Mouse (Mus musculus) liver, embryonic 13.5 days (tissue): Measurements from ENCODE around the gene Dcst2. TPM values are rescaled to one million over a fixed set of nuclear protein-coding genes. Genes with fewer than 3 reads are reported as not detected.

Experiments used
- ATAC-seq: fragments of 200-750 bp; cut with Nextera tagmentation; 2 replicates; pipeline ENCODE4 v1.8.0; 2017; ENCODE audit warnings: low read depth, mild to moderate bottlenecking, moderate number of reproducible peaks, moderate library complexity
- DNase-seq: peaks from one replicate; pipeline ENCODE4 v3.0.0; 2022
- H3K27ac ChIP-seq: fragments of 300-500 bp; sonication (generic); 2 replicates; pipeline ENCODE4 v1.5.1; 2015; ENCODE audit warnings: moderate library complexity, mild to moderate bottlenecking, inconsistent platforms
- H3K27me3 ChIP-seq: fragments of 300-500 bp; sonication (generic); 2 replicates; pipeline ENCODE4 v1.6.1; 2015; ENCODE audit warnings: mild to moderate bottlenecking, inconsistent platforms
- H3K36me3 ChIP-seq: fragments of 300-500 bp; sonication (generic); 2 replicates; pipeline ENCODE4 v1.6.1; 2015; ENCODE audit warnings: mild to moderate bottlenecking, inconsistent platforms
- H3K4me1 ChIP-seq: fragments of 300-500 bp; sonication (generic); replicated peaks from 2 replicates; pipeline ENCODE4 v1.6.1; 2015; ENCODE audit warnings: inconsistent platforms
- H3K4me2 ChIP-seq: fragments of 300-500 bp; sonication (generic); 2 replicates; pipeline ENCODE4 v1.6.1; 2015; ENCODE audit warnings: inconsistent platforms, mild to moderate bottlenecking, moderate library complexity
- H3K4me3 ChIP-seq: fragments of 300-500 bp; sonication (generic); replicated peaks from 2 replicates; pipeline ENCODE4 v1.5.1; 2015; ENCODE audit warnings: mild to moderate bottlenecking, inconsistent platforms
- H3K9ac ChIP-seq: fragments of 300-500 bp; sonication (generic); 2 replicates; pipeline ENCODE4 v1.6.1; 2015; ENCODE audit warnings: mild to moderate bottlenecking, inconsistent platforms
- H3K9me3 ChIP-seq: fragments of 300-500 bp; sonication (generic); replicated peaks from 2 replicates; pipeline ENCODE4 v1.6.1; 2016; ENCODE audit warnings: inconsistent platforms
- WGBS: fragments of 180-500 bp; shearing (Covaris S2); methylation state at CpG from one replicate; pipeline ENCODE4 v1.1.7; 2015; ENCODE audit not compliant: insufficient replicate concordance; 5-methylcytosine and 5-hydroxymethylcytosine counted together
- polyA plus RNA-seq: library from polyadenylated mRNA; unstranded; fragments of >200 nt; fragmentation: Nextera tagmentation; extraction: Ambion mirVana; gene quantifications from 2 replicates; pipeline ENCODE4 v1.2.1, GENCODE M21; 2015

Gene Dcst2
- polyA plus RNA-seq: 0.07 and 0.08 TPM in 2 replicates

DNA sequence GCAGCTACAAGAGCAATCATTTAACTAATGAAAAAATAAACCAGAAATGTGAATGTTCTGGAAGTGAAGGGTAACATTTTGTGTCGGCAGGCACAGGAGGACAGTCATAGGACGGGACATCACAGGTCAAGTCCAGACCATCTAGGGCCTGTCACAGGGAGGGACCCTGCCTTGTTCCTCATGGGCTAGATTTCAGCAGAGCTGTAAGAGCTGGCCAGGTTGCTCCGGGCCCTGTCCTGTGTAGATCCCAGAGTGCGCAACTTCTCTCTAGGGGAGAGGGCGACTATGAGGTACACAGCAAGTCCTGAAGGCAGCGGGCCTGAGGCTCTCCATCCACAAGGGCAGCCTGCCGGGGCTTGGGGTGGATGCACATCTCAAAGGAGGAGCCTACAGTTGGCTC, at the start of gene Dcst2:
TSS of gene Dcst2 (plus strand) at position 301 of the 400 bp plus-strand sequence.
- 72% methylated on average over 7 of the region's 7 CpGs for WGBS
- H3K9me3 ChIP-seq: no peaks in the 10 kb centered on the region
- H3K27ac ChIP-seq: no peak within 1 kb of the TSS
- H3K9ac ChIP-seq: no peak within 1 kb of the TSS
- peaks cover 8% of the 10 kb centered on the region; the same call in 1 of the 2 replicates for H3K27me3 ChIP-seq
- H3K4me1 ChIP-seq: no peaks in the 10 kb centered on the region
- no peak within 1 kb of the TSS for H3K4me3 ChIP-seq
- ATAC-seq: no peak
- H3K36me3 ChIP-seq: no peaks in the 10 kb centered on the region
- H3K4me2 ChIP-seq: no peak within 1 kb of the TSS
- DNase-seq: no peak

DNA sequence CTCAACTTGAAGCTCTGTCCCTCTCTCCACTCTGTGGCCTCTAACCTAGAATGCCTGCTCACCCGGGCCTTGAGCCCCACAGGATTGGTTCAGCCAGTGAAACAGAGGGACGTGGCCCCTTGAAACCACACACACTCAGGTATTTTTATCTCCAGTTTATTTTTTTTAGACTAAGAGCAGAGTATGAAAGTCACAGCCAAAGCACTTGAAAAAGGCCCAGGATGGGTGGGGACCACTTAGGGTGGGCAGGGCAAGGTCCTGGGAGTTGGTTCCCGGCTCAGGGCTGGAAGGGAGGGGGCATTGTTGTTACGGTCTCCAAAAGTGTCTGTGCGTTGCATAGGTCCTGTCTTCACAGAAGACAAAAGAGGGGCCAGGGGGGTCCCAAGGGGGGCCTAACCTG, 47.4 kb upstream of the Dcst2 start:
- H3K27me3 ChIP-seq: peaks cover 43% of the 10 kb centered on the region
- H3K4me1 ChIP-seq: peaks cover 11% of the 10 kb centered on the region
- H3K9ac ChIP-seq: no peak overlapping the region
- no peak overlapping the region for H3K27ac ChIP-seq
- no peaks in the 10 kb centered on the region for H3K9me3 ChIP-seq
- H3K36me3 ChIP-seq: no peaks in the 10 kb centered on the region
- WGBS: 63% methylated on average over 5 of the region's 5 CpGs
- no peak overlapping the region for H3K4me3 ChIP-seq
- ATAC-seq (no peak), DNase-seq (no peak)
- no peak overlapping the region for H3K4me2 ChIP-seq

DNA sequence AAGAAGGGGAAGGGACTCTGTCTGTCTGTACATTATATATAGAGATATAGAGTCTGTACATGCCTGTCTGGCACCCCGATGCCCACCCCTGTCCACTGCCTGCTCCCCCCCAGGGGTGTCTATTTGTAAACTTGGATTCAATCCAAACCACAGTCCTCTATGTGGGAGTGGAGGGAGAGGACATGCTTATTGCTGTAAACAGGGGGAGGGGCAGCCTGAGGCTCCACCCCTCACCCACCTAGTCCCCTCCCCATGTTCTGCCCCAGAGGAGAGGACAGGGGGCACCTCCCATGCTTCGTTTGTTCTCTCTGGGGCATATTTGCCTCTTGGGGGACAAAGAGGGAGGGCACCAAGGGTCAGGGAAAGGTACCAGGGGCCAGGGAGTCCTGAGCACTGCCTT, 47.0 kb upstream of the Dcst2 start:
- Histone ChIP-seq H3K4me1 (peaks cover 16% of the 10 kb centered on the region), H3K27me3 (peaks cover 47% of the 10 kb centered on the region), H3K27ac (no peak overlapping the region), H3K4me3 (no peak overlapping the region), H3K9me3 (no peaks in the 10 kb centered on the region), H3K9ac (no peak overlapping the region), H3K36me3 (no peaks in the 10 kb centered on the region), H3K4me2 (no peak overlapping the region)
- DNase-seq (no peak), ATAC-seq (0 out of 2 replicates have a peak, but pooled peaks have one; percentile 2)
- WGBS: 28% methylated on average over 2 of the region's 2 CpGs

DNA sequence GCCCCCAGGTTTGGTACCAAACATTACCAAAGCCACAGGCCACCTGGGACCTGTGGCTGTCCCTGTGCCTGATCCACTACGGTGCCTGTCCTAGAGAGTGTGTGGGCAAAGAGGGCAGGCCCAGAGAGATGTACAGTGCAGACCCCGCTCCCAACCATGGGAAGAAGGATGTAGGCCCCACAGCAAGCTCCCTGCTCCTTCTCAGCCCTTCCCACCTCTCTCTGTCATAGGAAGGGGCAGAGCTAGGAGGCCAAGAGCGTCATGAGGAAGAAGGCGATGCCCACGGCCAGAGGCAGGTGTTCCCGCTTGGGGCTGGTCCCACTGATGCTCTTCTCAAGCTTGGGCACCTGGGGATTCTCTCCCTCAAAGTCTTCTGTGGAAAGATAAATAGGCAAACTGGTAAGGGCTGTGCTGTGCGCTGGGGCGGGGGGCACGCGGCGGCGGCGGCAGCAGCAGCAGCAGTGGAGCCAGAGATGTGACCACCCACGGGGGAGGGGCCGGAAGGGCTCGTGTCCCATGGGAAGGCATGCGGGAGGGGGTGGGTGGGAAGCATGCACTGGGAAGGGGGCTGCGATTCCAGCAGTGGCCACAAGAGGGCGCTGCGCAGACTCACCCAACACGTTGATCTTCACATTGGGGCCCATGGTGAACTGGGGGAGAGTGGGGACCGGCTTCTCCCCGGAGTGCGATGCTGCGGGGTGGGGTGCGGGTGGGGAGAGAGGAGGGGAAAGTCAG, 46.4 kb upstream of the Dcst2 start:
- Histone ChIP-seq H3K36me3 (no peaks in the 10 kb centered on the region), H3K9ac (no peak overlapping the region), H3K4me3 (no peak overlapping the region), H3K4me2 (peak overlapping the region; percentile 48), H3K4me1 (peaks cover 21% of the 10 kb centered on the region), H3K9me3 (no peaks in the 10 kb centered on the region), H3K27me3 (peaks cover 53% of the 10 kb centered on the region), H3K27ac (no peak overlapping the region)
- DNase-seq: peak; percentile 44
- ATAC-seq: 0 out of 2 replicates have a peak, but pooled peaks have one; percentile 12
- 5% methylated on average over 26 of the region's 26 CpGs for WGBS

DNA sequence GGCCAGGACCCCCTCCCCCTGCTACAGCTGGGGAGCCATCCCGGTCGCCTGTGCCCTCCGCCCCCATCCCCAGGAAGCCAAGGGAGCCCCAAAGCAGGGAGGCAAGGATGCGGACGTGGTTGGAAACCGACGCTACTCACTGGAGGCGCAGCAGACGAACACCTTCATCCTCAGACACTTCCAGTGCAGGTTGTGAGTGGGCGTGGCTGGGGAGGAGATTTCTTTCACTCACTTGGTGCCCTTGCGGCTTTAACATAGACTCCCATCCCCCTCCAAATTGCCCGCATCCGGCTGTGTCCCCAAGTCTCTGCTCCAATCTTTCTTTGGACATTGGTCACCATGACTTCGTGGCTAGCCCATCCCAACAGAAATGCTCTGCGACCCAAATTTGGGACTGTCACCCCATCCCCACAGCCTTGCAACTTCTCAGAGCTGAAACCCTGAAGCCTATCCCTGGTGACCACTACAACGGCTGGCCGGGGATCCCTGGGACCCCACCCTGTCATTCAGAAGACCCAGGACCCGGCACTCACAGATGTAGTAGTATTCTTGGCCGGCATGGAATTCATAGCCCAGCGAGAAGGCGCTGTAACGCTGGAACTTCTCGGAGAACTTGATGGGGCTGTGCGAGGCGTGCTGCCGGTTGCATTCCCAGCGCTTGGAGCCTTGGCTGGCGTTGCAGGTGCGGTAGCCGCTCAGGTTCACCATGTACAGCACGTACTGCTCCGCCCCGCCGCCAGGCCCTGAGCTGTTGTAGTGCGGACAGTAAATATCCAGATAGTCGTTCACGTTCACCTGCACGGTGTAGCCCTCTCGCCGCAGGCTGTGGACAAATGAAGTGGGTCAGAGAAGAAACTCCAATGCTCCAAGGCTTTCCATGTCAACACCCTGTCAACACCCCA, 45.6 kb upstream of the Dcst2 start:
- 20% methylated on average over 40 of the region's 40 CpGs for WGBS
- Histone ChIP-seq H3K9me3 (no peaks in the 10 kb centered on the region), H3K36me3 (no peaks in the 10 kb centered on the region), H3K27me3 (peaks cover 61% of the 10 kb centered on the region), H3K9ac (no peak overlapping the region), H3K4me3 (no peak overlapping the region), H3K4me2 (peak overlapping the region; percentile 48), H3K27ac (no peak overlapping the region), H3K4me1 (peaks cover 30% of the 10 kb centered on the region)
- DNase-seq: no peak
- peak; percentile 21; the same call in 1 of the 2 replicates for ATAC-seq

DNA sequence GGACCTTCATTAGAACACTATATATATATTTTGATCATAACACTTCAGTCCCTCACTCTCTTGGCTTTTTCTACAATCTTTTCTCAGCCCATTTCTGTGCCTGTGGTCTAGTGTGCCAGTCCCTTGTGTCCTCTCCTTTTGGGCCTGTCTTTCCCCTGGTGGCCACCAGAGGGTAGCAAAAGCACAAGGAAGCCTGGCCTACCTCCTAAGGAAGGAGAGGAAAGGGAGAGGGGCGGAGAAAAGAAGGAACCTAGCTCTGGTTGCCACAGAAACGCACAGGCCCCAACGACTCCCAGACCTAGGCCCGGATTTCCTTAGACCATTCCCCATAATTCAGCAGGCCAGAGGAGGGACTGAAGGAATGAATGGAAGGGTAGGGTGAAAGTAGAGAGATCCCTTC, 44.9 kb upstream of the Dcst2 start:
- Histone ChIP-seq H3K4me1 (peaks cover 36% of the 10 kb centered on the region), H3K27ac (no peak overlapping the region), H3K9me3 (no peaks in the 10 kb centered on the region), H3K9ac (no peak overlapping the region), H3K4me3 (no peak overlapping the region), H3K36me3 (no peaks in the 10 kb centered on the region), H3K27me3 (peaks cover 68% of the 10 kb centered on the region), H3K4me2 (no peak overlapping the region)
- ATAC-seq: no peak
- DNase-seq: peak; percentile 58
- 2% methylated on average over 4 of the region's 4 CpGs for WGBS

DNA sequence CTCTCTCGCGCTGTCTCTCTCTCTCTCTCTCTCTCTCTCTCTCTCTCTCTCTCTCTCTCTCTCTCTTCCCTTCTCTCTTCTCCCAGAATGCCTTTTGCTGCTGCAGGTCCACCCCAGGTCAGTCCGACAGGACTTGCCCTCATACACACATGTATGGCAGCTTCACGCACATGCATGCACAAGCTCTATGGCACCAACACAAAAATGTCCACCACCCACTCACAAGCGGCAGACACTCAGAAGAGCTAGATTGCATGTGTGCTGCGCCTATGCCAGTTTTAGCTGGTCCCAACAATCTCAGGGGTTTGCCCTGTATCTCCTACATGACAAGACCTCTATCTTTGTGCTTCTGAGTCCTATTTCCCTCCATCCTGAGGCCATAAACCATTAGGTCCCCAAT, 44.5 kb upstream of the Dcst2 start:
- ATAC-seq: no peak

DNA sequence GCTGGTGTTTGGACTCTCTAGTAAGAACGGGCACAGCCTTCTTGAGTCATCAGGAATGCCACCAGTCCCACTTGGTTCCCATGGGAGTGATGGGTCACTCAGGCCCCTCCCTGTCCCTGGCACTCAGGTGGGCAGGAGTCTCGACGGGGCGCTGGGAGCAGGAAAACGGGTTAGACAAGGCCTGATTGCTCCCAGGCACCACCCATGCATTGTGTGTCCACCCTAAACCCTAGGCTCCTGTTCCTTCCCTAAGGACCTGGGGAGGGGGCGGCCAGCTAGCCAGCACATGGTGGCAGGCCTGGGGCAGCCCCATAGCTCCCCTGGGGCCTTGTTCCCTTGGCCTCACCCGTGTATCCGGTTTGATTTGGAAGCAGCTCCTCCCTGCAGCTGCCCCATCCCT, 43.5 kb upstream of the Dcst2 start:
- no peak overlapping the region for H3K27ac ChIP-seq
- H3K4me2 ChIP-seq: no peak overlapping the region
- no peak for ATAC-seq
- H3K27me3 ChIP-seq: peaks cover 83% of the 10 kb centered on the region
- H3K9ac ChIP-seq: no peak overlapping the region
- no peaks in the 10 kb centered on the region for H3K9me3 ChIP-seq
- H3K4me1 ChIP-seq: peaks cover 47% of the 10 kb centered on the region
- H3K4me3 ChIP-seq: no peak overlapping the region
- no peak for DNase-seq
- H3K36me3 ChIP-seq: no peaks in the 10 kb centered on the region
- 68% methylated on average over 8 of the region's 8 CpGs for WGBS

More for the DNA sequence above, 44.5 kb upstream of the Dcst2 start:
- no peak overlapping the region for H3K4me2 ChIP-seq
- peaks cover 40% of the 10 kb centered on the region for H3K4me1 ChIP-seq
- peaks cover 72% of the 10 kb centered on the region for H3K27me3 ChIP-seq
- DNase-seq: no peak
- WGBS: 63% methylated on average over 6 of the region's 6 CpGs
- H3K36me3 ChIP-seq: no peaks in the 10 kb centered on the region
- no peak overlapping the region for H3K4me3 ChIP-seq
- H3K27ac ChIP-seq: no peak overlapping the region
- no peaks in the 10 kb centered on the region for H3K9me3 ChIP-seq
- H3K9ac ChIP-seq: no peak overlapping the region

DNA sequence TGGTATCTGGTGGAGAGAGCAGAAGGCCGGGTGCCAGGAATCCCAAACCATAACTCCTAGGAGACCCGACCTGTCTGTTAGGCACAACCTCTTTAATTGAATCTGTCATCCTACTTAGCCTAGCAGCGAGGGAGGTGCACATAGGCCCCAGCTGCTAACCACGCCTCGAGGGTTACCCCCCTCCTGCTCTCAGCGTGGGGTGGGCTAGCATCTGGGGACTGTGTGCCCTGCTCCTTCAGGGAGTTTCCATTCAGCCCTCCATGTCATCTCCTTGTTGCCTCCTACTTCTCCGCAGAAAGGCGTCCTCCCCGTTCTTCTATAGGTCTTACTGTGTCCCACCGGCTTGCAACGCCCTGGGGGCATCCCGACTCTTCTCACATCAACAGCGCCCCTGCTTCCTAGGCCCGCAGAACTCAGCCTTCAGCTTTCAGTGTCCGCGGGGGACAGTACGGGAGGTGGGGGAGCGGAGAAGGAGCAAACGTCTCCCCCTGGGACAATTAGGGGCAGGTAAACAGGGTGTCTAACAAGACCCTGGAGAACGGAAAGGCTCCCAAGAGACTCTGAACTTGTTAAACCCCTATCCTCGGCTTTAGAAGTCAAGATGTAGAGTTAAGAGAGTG, 42.7 kb upstream of the Dcst2 start:
- no peaks in the 10 kb centered on the region for H3K36me3 ChIP-seq
- no peak overlapping the region for H3K27ac ChIP-seq
- peak overlapping the region; percentile 54 for H3K4me2 ChIP-seq
- DNase-seq (no peak), ATAC-seq (no peak)
- WGBS: 12% methylated on average over 21 of the region's 21 CpGs
- H3K4me3 ChIP-seq: peak overlapping the region; percentile 40
- no peaks in the 10 kb centered on the region for H3K9me3 ChIP-seq
- peaks cover 47% of the 10 kb centered on the region for H3K4me1 ChIP-seq
- no peak overlapping the region for H3K9ac ChIP-seq
- peaks cover 89% of the 10 kb centered on the region for H3K27me3 ChIP-seq

DNA sequence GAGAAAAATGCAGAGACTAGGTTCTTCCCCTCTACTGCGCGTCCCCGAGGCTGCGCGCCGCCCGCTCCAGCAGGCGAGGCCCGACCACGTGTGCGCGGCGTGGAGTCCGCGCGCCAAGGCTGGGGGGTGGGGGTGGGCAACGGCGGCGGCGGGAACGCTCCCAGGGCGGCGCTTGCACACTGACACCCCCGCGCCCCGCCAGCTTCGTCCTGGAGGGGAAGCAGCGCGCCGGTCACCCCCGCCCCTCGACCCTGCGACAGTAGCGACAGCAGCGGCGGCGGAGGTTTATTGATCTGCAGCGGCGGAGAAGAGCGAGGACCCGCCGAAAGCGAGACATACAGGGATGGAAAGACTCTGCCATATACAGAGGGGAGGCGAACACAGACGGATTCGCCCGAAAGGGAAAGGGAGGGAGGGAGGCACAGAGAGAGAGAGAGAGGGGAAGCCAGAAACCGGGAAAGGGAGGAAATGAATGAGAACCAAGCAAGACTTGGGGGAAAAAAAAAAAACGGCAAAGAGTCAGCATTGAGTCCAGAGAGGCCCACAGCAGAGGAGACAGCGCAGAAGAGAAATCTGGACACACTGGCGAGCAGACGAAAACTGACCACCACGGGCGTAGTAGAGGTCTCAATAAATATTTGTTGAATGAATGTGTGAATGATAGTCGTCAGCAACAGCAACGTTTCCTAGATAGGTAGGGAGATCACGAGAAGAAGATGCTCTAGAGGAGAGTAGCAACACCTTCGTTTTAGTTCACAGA, 42.0 kb upstream of the Dcst2 start:
- WGBS: 4% methylated on average over 58 of the region's 58 CpGs
- H3K9ac ChIP-seq: no peak overlapping the region
- no peaks in the 10 kb centered on the region for H3K36me3 ChIP-seq
- H3K4me1 ChIP-seq: peaks cover 47% of the 10 kb centered on the region
- ATAC-seq: no peak
- no peak for DNase-seq
- peak overlapping the region; percentile 40 for H3K4me3 ChIP-seq
- no peak overlapping the region for H3K27ac ChIP-seq
- H3K27me3 ChIP-seq: peaks cover 92% of the 10 kb centered on the region
- peak overlapping the region; percentile 66 for H3K4me2 ChIP-seq
- H3K9me3 ChIP-seq: no peaks in the 10 kb centered on the region
